Mouse (Mus musculus) heart, adult 2 months (tissue): ENCODE results near the gene Rnf222.

Experiments used
- CTCF ChIP-seq: fragments of 200-600 bp; IDR thresholded peaks from 2 replicates; pipeline ENCODE4 v1.8.1; 2022; ENCODE audit warnings: antibody characterized with exemption, mild to moderate bottlenecking, moderate library complexity
- EP300 ChIP-seq: fragments of 200-500 bp; IDR thresholded peaks from 2 replicates; pipeline ENCODE4 v1.6.1; 2011; ENCODE audit warnings: low read depth, low read length, control low read depth; ENCODE audit not compliant: insufficient read depth
- POLR2A ChIP-seq: fragments of 200-500 bp; IDR thresholded peaks from 2 replicates; pipeline ENCODE4 v1.6.1; 2011; ENCODE audit warnings: mild to moderate bottlenecking, low read depth, low read length, control low read depth; ENCODE audit not compliant: insufficient read depth

GRCm38 (mm10) chr11:68852932-68853409, 35.4 kb upstream of the Rnf222 start:
- TF ChIP-seq EP300 (peak; percentile 35), CTCF (no peak), POLR2A (peak; percentile 95)
